Mouse (Mus musculus) left cerebral cortex, postnatal 10 days (tissue): ENCODE measurements around the gene Cyp3a57. TPM values are rescaled to one million over a fixed set of nuclear protein-coding genes. Genes with fewer than 3 reads are reported as not detected.
"Not testable (repeated sequence)": the region's sequence is repeated elsewhere in the genome, so short reads cannot be mapped to it uniquely, and the experiment has no call there.

Source experiments
- DNase-seq, 2 experiments: peaks; one replicate each; pipeline ENCODE4 v3.0.0; 2021 to 2022; ENCODE audit warnings: low spot score in 2 of 2, mixed read lengths in 1 of 2; ENCODE audit errors: extremely low spot score in 1 of 2
- intact Hi-C: fragments of 180-260 bp; cut with DNase I; formaldehyde crosslinking; loops from one replicate; pipeline ENCODE4 v1.15.1; 2025
- total RNA-seq, 2 experiments: library from RNA; stranded (reverse); gene quantifications; 2 replicates each; pipeline ENCODE4 v1.2.3; 2021

Gene Cyp3a57
- under 1 TPM in 1 of 2 experiments, not detected in 1; 0.17 TPM for total RNA-seq

DNA sequence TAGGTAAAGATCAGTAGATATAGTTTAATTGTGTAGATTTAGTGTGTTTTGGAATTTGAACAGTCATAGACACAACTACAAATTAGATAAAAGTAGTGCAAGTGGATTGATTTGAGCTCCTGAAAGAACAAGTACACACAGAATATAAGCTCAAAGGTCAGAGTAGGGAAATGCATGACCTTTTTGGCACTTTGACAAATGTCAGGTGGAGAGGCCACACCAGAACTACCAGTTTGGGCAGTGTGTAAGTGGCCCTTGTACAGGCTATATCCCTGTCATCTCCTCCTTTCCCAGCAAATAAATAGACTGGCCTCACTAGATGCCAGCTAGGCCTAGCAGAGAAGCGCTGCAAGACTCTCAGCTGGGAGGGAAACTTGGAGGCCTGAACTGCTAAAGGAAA is at the start of gene Cyp3a57:
Gene Cyp3a57 (plus strand): TSS at position 339 of the 400 bp plus-strand sequence.
- DNase-seq: no peak
- intact Hi-C loops: no loop called here

- intact Hi-C loops: no loop called here
- no peak for DNase-seq
These were observed 44.6 kb upstream of the Cyp3a57 start for GRCm38 (mm10) chr5:145300469-145300868.

- intact Hi-C loops, DNase-seq: not testable (repeated sequence)
These were observed 43.3 kb upstream of the Cyp3a57 start for GRCm38 (mm10) chr5:145301796-145302195.

GRCm38 (mm10) chr5:145302424-145302823 is 42.7 kb upstream of the Cyp3a57 start:
- intact Hi-C loops: no loop called here
- no peak for DNase-seq

- DNase-seq, intact Hi-C loops: not testable (repeated sequence)
These were observed 38.1 kb upstream of the Cyp3a57 start for GRCm38 (mm10) chr5:145306953-145307352.

DNA sequence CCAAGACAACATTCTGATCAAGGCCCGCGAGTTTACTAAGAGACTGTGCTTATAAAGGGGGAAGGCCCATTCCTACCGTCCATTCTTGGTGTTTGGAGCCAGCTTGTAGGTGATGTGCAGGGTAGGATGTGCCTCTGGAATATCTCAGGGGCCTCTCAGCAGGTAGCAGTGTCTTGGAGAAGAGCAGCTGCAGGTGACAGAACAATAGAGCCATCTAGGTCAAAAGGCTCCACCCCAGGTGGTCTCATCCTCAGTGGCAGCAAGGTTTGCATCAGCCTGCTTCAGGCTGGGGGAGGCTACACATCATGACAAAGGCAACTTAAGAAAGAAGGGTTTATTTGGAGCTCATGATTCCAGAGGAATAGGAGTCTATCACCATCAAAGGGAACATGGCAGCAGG is 37.3 kb upstream of the Cyp3a57 start:
- DNase-seq, intact Hi-C loops: not testable (repeated sequence)

GRCm38 (mm10) chr5:145313845-145314244 is 31.2 kb upstream of the Cyp3a57 start:
- DNase-seq: no peak
- intact Hi-C loops: no loop called here

GRCm38 (mm10) chr5:145317141-145317540 is 27.9 kb upstream of the Cyp3a57 start:
- intact Hi-C loops: no loop called here
- no peak for DNase-seq

- intact Hi-C loops, DNase-seq: not testable (repeated sequence)
These were observed 6.3 kb upstream of the Cyp3a57 start for GRCm38 (mm10) chr5:145338756-145339155.

- no peak for DNase-seq
- intact Hi-C loops: no loop called here
These were observed 4.6 kb downstream of the Cyp3a57 start for GRCm38 (mm10) chr5:145349697-145350096.

GRCm38 (mm10) chr5:145353081-145353480 is 8.0 kb downstream of the Cyp3a57 start:
- intact Hi-C loops: no loop called here
- no peak for DNase-seq

- DNase-seq, intact Hi-C loops: not testable (repeated sequence)
These were observed 70.3 kb downstream of the Cyp3a57 start for GRCm38 (mm10) chr5:145415416-145415815.

GRCm38 (mm10) chr5:145422287-145422686 is 77.2 kb downstream of the Cyp3a57 start:
- DNase-seq: no peak
- intact Hi-C loops: no loop called here

DNA sequence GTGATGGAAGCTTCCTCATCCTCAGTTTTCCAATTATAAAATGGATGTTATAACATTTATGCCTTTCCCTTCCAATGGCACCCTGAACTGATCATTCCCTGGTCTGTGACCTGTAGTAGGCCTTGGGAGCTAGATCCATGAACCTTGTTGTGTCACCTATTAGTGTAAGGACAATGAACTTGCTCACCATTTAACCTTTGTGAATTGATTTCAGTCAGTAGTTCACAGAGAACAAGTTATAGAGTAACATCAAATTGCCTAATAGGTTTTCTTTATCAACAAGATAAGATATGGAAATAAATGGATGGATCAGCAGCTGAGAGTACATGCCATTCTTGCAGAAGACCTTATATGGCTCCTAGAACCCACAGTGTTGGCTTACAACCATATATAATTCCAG is 85.9 kb downstream of the Cyp3a57 start:
- DNase-seq: no peak
- intact Hi-C loops: no loop called here

DNA sequence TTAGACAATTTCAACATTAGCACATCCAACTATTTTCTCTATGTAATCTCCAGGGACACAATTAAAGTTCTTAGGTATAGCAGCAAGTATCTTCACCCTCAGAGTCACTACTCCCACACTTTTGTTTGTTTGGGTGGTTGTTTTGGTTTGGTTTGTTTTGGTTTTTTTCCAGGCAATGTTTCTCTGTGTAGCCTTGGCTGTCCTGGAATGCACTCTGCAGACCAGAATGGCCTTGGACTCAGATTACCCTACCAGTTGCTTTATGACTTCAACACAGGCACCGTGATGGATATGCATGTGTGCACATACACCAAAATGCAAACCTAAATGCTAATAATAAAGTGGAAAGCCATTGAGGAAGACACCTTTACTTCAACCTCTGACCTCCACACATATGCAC is 88.6 kb downstream of the Cyp3a57 start:
- intact Hi-C loops: no loop called here

More for the DNA sequence above, 88.6 kb downstream of the Cyp3a57 start:
- DNase-seq: no peak

Other genes starting within 250 kb of the Cyp3a57 start
- 10 to 100 TPM; 28.3 to 30.3 TPM for gene Arpc1b, start 231.1 kb upstream of the Cyp3a57 start, total RNA-seq
- 100 to 1,000 TPM; 106 to 111 TPM for gene Pdap1, start 205.0 kb upstream of the Cyp3a57 start, total RNA-seq
- 10 to 100 TPM; 85.7 to 86.1 TPM for gene Bud31, start 204.9 kb upstream of the Cyp3a57 start, total RNA-seq
- gene Ptcd1, start 178.2 kb upstream of the Cyp3a57 start, total RNA-seq: 10 to 100 TPM; 14.2 to 16.1 TPM
- 10 to 100 TPM; 29.1 to 29.2 TPM for gene Cpsf4, start 178.1 kb upstream of the Cyp3a57 start, total RNA-seq
- 100 to 1,000 TPM; 267 to 289 TPM for gene Atp5j2, start 153.2 kb upstream of the Cyp3a57 start, total RNA-seq
- gene Zkscan14, start 143.4 kb upstream of the Cyp3a57 start, total RNA-seq: 10 to 100 TPM in 1 of 2 experiments, 1 to 10 TPM in 1; 10.0 to 10.3 TPM
- 10 to 100 TPM; 15.0 to 15.2 TPM for gene Zkscan5, start 140.7 kb upstream of the Cyp3a57 start, total RNA-seq
- 10 to 100 TPM; 24.8 to 27.9 TPM for gene Zfp655, start 113.6 kb upstream of the Cyp3a57 start, total RNA-seq
- gene Zscan25, start 64.8 kb upstream of the Cyp3a57 start, total RNA-seq: 10 to 100 TPM; 13.9 to 17.1 TPM
- gene Cyp3a16, start 124.4 kb downstream of the Cyp3a57 start, total RNA-seq: not detected
- gene Cyp3a41b, start 239.5 kb downstream of the Cyp3a57 start, total RNA-seq: not detected